Mouse (Mus musculus): ENCODE results near the gene Cog4. TPM values are rescaled to one million over a fixed set of nuclear protein-coding genes. Genes with fewer than 3 reads are reported as not detected.

Gene Cog4
- total and polyA plus RNA-seq, 3 experiments = 24.9 to 35.2 (median 27.5) TPM

GRCm38 (mm10) chr8:110897495-110897894 is 51.1 kb downstream of the Cog4 start:
- in situ Hi-C loops (cut with MboI; ENCODE audit: low pct_ligation_motif_present, low pct_unique_long_range_greater_than_20kb, low sequenced_read_pairs) (no loop called here), dilution Hi-C loops (cut with MboI; ENCODE audit: extremely low pct_ligation_motif_present, extremely low pct_unique_long_range_greater_than_20kb, low sequenced_read_pairs) (no loop called here)
- Histone ChIP-seq H3K4me3 (replicated peaks in 1 of 3; ENCODE audit: low read depth in 2 of 3, low read length in 2 of 3, poor library complexity in 1 of 3) (no peak overlapping the region), H3K27ac (ENCODE audit: insufficient read depth, low read depth) (no peak overlapping the region), H3K9ac (ENCODE audit: insufficient read depth, low read depth) (no peak overlapping the region), H3K4me2 (ENCODE audit: insufficient read depth, low read depth, poor library complexity, severe bottlenecking) (no peak overlapping the region), H3K27me3 (replicated peaks) (no peaks in the 10 kb centered on the region), H3K4me1 (ENCODE audit: control insufficient read depth in 1 of 2, insufficient read depth in 2 of 2) (peaks cover 4 to 10% of the 10 kb centered on the region in 2 experiments; a peak in 2 of 4 replicates), H3K79me2 (replicated peaks; ENCODE audit: control insufficient read depth, extremely low read depth, insufficient read depth, poor library complexity, severe bottlenecking) (peaks cover 2% of the 10 kb centered on the region; the same call in 1 of the 2 replicates), H3K9me3 (replicated peaks; ENCODE audit: low read length) (peaks cover 2% of the 10 kb centered on the region), H3K36me3 (replicated peaks in 1 of 2; ENCODE audit: control insufficient read depth in 1 of 2, insufficient read depth in 1 of 2, low read length in 1 of 2) (peaks cover 39 to 59% of the 10 kb centered on the region in 2 experiments)
- TF ChIP-seq SMC3 (IDR thresholded peaks at IDR 0.05; ENCODE audit: low read depth, low read length) (peak; percentile 10; the same call in 1 of the 2 replicates), CTCF (conservative IDR thresholded peaks at IDR 0.05 in 1 of 2, IDR thresholded peaks at IDR 0.05 in 1 of 2; ENCODE audit: low read depth in 2 of 2, low read length in 2 of 2) (peak in 1 of 2 experiments; percentile 33; a peak in 1 of 4 replicates), NELFE (IDR thresholded peaks at IDR 0.05; ENCODE audit: low read depth, low read length) (no peak), ZNF384 (IDR thresholded peaks at IDR 0.05; ENCODE audit: low read depth, low read length) (peak; percentile 73), MAX (IDR thresholded peaks at IDR 0.05; ENCODE audit: low read length) (no peak), RAD21 (IDR thresholded peaks at IDR 0.05; ENCODE audit: low read depth, low read length) (peak; percentile 25), UBTF (IDR thresholded peaks at IDR 0.05; ENCODE audit: low read depth, low read length) (no peak)
- no peak for DNase-seq (ENCODE audit: extremely low read depth)

- Histone ChIP-seq H3K4me1 (ENCODE audit: control insufficient read depth in 1 of 2, insufficient read depth in 2 of 2) (peaks cover 4 to 10% of the 10 kb centered on the region in 2 experiments; a peak in 2 of 4 replicates), H3K36me3 (replicated peaks in 1 of 2; ENCODE audit: control insufficient read depth in 1 of 2, insufficient read depth in 1 of 2, low read length in 1 of 2) (peaks cover 20 to 29% of the 10 kb centered on the region in 2 experiments), H3K4me3 (replicated peaks in 1 of 3; ENCODE audit: low read depth in 2 of 3, low read length in 2 of 3, poor library complexity in 1 of 3) (no peak overlapping the region), H3K27me3 (replicated peaks) (no peaks in the 10 kb centered on the region), H3K9me3 (replicated peaks; ENCODE audit: low read length) (no peaks in the 10 kb centered on the region), H3K79me2 (replicated peaks; ENCODE audit: control insufficient read depth, extremely low read depth, insufficient read depth, poor library complexity, severe bottlenecking) (peaks cover 2% of the 10 kb centered on the region; the same call in 1 of the 2 replicates), H3K9ac (ENCODE audit: insufficient read depth, low read depth) (no peak overlapping the region), H3K4me2 (ENCODE audit: insufficient read depth, low read depth, poor library complexity, severe bottlenecking) (no peak overlapping the region), H3K27ac (ENCODE audit: insufficient read depth, low read depth) (no peak overlapping the region)
- no peak for DNase-seq (ENCODE audit: extremely low read depth)
- in situ Hi-C loops (cut with MboI; ENCODE audit: low pct_ligation_motif_present, low pct_unique_long_range_greater_than_20kb, low sequenced_read_pairs) (no loop called here), dilution Hi-C loops (cut with MboI; ENCODE audit: extremely low pct_ligation_motif_present, extremely low pct_unique_long_range_greater_than_20kb, low sequenced_read_pairs) (no loop called here)
- TF ChIP-seq E2F4 (IDR thresholded peaks at IDR 0.05; ENCODE audit: insufficient replicate concordance, low read depth, low read length) (no peak), SMC3 (IDR thresholded peaks at IDR 0.05; ENCODE audit: low read depth, low read length) (no peak), MEF2A (IDR thresholded peaks at IDR 0.05; ENCODE audit: borderline replicate concordance, low read depth, low read length) (no peak), RCOR1 (conservative IDR thresholded peaks at IDR 0.05; ENCODE audit: low read depth, low read length) (no peak), ZC3H11A (IDR thresholded peaks at IDR 0.05; ENCODE audit: low read depth, low read length) (no peak), MAX (IDR thresholded peaks at IDR 0.05; ENCODE audit: low read length) (no peak), ZKSCAN1 (IDR thresholded peaks at IDR 0.05; ENCODE audit: borderline replicate concordance, low read depth, low read length) (no peak), USF1 (IDR thresholded peaks at IDR 0.05; ENCODE audit: low read depth, low read length) (no peak), UBTF (IDR thresholded peaks at IDR 0.05; ENCODE audit: low read depth, low read length) (no peak), POLR2AphosphoS2 (IDR thresholded peaks at IDR 0.05; ENCODE audit: low read depth, low read length) (no peak)
Observed at GRCm38 (mm10) chr8:110901056-110901455, 54.7 kb downstream of the Cog4 start.
